Mouse (Mus musculus) MEL (cell line): ENCODE data around the gene Gab2.

Source experiments
- BHLHE40 ChIP-seq: IDR thresholded peaks from 2 replicates; pipeline ENCODE4 v1.6.1; 2012; ENCODE audit warnings: low read depth, mild to moderate bottlenecking, inconsistent platforms, low read length, improper control_type of control experiment, borderline replicate concordance
- RCOR1 ChIP-seq: IDR thresholded peaks from 2 replicates; pipeline ENCODE4 v1.6.1; 2012; ENCODE audit warnings: low read depth, mild to moderate bottlenecking, inconsistent platforms, low read length, improper control_type of control experiment

DNA sequence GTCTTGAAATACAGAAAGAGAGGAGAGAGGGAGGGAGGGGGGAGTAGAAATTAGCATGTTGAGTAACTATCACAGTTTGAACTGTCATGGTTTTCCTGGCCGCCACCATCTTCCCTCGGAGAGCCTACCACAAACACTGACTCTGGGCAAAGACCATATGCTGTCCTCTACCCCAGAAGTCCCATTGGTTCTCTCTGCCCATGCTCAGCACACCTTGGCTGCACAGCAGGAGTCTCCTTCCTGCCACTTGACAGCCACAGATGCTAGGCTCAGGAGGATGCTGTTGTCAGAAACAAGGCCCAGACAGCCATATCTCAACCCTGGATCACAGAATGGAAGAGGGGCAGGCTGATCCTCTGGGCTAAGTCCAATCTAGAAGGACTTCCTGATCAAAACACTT, 253.0 kb downstream of the Gab2 start:
- TF ChIP-seq RCOR1, result no peak
- no peak for TF ChIP-seq BHLHE40
